Mouse (Mus musculus) forebrain, embryonic 10.5 days (tissue): Measurements from ENCODE around the gene Pfn3. TPM values are rescaled to one million over a fixed set of nuclear protein-coding genes. Genes with fewer than 3 reads are reported as not detected.

ENCODE experiments used
- DNase-seq: peaks from one replicate; pipeline ENCODE4 v3.0.0-alpha.2; 2017; ENCODE audit warnings: low spot score; ENCODE audit errors: extremely low spot score
- H3K27ac ChIP-seq: fragments of 300-500 bp; sonication (generic); 2 replicates; pipeline ENCODE4 v1.5.1; 2016; ENCODE audit warnings: mild to moderate bottlenecking
- H3K27me3 ChIP-seq: fragments of 300-500 bp; sonication (generic); 2 replicates; pipeline ENCODE4 v1.6.1; 2016; ENCODE audit warnings: mild to moderate bottlenecking; ENCODE audit not compliant: poor library complexity, severe bottlenecking
- H3K36me3 ChIP-seq: fragments of 300-500 bp; sonication (generic); replicated peaks from 2 replicates; pipeline ENCODE4 v1.6.1; 2016; ENCODE audit warnings: mild to moderate bottlenecking, moderate library complexity
- H3K4me1 ChIP-seq: fragments of 300-500 bp; sonication (generic); 2 replicates; pipeline ENCODE4 v1.6.1; 2016
- H3K4me3 ChIP-seq: fragments of 300-500 bp; sonication (generic); 2 replicates; pipeline ENCODE4 v1.5.1; 2016; ENCODE audit warnings: mild to moderate bottlenecking, moderate library complexity
- H3K9me3 ChIP-seq: fragments of 300-500 bp; sonication (generic); 2 replicates; pipeline ENCODE4 v1.6.1; 2016; ENCODE audit warnings: mild to moderate bottlenecking, moderate library complexity
- WGBS: fragments of 180-500 bp; shearing (Covaris S2); methylation state at CpG from one replicate; pipeline ENCODE4 v1.1.7; 2016; 5-methylcytosine and 5-hydroxymethylcytosine counted together
- microRNA-seq: library from miRNA; unstranded; fragments of <30 nt; microRNA quantifications from one replicate; pipeline ENCODE4, GENCODE M21; 2017
- polyA plus RNA-seq: library from polyadenylated mRNA; unstranded; fragments of >200 nt; fragmentation: Nextera tagmentation; extraction: Ambion mirVana; gene quantifications from 2 replicates; pipeline ENCODE4 v1.2.1, GENCODE M21; 2016

The Pfn3 gene
- polyA plus RNA-seq, 1 experiment from 2014 or later, result not detected

DNA sequence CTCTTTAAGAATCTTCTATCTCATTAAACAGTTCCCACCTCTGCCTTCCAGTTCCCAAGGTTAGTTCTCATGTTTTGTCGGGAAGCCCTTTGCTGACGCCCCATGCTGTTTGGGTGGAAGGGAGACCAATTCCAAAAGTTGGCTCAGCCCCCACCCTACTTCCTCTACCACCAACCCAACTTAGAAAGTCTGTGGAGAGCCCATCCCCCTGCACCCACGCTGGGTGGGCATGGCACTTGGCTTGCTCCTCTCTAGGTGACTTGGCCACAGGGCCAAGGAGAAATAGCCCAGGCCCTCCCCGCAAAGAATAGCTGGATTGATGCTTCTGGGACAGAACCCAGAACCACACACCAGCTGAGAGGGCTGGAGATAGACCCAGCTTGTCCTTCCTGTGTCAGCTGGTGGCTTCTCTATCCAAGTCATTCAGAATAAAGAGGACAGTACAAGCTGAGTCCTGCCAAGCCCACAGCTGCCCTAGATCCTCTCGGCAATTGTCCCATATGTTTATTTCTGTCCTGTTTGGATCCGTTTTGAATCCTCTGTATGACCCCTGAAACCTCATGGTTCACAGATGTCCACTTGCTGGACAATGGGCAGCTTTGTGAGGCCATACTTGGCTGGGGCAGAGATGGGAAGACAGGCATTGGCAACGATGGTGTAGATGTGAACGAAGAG is 43.9 kb downstream of the Pfn3 start:
- WGBS, result 72% methylated on average over 8 of the region's 8 CpGs
- Histone ChIP-seq H3K36me3 (no peaks in the 10 kb centered on the region), H3K27ac (no peak overlapping the region), H3K27me3 (peaks cover 34% of the 10 kb centered on the region), H3K9me3 (no peaks in the 10 kb centered on the region), H3K4me3 (no peak overlapping the region), H3K4me1 (no peaks in the 10 kb centered on the region)
- no peak for DNase-seq

DNA sequence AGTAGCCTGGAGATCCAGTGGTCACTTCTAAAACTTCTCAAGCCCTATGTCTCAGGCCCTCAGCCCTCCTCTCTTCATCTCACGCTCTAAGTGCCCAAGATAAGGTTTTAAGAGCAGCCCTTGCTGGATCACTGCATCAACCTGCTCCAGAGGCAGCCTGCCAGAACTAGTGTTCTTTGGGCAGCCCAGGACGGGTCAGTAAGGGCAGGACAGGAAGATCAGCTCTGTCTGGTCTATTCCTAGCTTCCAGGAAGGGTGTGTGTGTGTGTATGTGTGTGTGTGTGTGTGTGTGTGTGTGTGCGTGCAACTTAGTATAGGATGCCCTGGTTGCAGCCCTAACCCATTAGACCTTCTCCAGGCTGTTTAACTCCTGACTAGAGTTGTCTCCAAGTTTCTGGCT is 44.8 kb downstream of the Pfn3 start:
- H3K27me3 ChIP-seq, result peaks cover 25% of the 10 kb centered on the region
- DNase-seq, result no peak
- WGBS, result 67% methylated on average over 3 of the region's 3 CpGs
- no peaks in the 10 kb centered on the region for H3K36me3 ChIP-seq
- H3K4me3 ChIP-seq, result no peak overlapping the region
- no peaks in the 10 kb centered on the region for H3K4me1 ChIP-seq
- H3K9me3 ChIP-seq, result no peaks in the 10 kb centered on the region
- H3K27ac ChIP-seq, result no peak overlapping the region

DNA sequence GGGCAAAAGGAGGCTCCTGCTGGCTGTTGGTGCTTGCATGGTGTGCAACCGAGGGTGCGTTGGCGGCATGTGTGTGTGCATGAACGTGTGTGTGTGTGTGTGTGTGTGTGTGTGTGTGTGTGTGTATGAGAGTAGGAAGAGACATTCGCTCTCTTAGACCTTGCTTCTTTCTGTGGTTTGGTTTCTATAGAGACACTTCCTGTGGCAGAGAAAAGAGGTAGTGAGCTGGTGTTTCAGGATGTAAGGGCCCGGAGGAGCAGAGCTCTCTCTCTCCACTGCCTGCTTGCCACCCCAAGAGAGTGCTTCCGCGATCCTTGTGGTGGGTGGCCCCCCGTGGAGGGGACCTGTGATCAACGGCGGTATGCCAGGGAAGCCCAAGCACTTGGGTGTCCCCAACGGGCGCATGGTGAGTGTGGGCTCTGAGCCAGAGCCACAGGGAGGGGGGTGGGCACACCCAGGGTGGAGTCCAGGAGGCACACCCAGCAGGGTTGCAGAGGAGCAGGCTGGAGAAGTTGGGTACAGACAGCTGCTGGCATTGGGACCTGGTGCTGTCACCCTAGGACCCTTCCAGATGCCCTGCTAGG is 45.4 kb downstream of the Pfn3 start, which contains the start of gene Rgs14:
Gene Rgs14 (plus strand): TSS at position 202 of the 584 bp plus-strand sequence.
- DNase-seq, result no peak
- WGBS, result 70% methylated on average over 13 of the region's 13 CpGs
- no peak within 1 kb of the TSS for H3K27ac ChIP-seq
- H3K4me1 ChIP-seq, result no peaks in the 10 kb centered on the region
- no peaks in the 10 kb centered on the region for H3K9me3 ChIP-seq
- no peak within 1 kb of the TSS for H3K4me3 ChIP-seq
- H3K27me3 ChIP-seq, result peaks cover 21% of the 10 kb centered on the region
- no peaks in the 10 kb centered on the region for H3K36me3 ChIP-seq

DNA sequence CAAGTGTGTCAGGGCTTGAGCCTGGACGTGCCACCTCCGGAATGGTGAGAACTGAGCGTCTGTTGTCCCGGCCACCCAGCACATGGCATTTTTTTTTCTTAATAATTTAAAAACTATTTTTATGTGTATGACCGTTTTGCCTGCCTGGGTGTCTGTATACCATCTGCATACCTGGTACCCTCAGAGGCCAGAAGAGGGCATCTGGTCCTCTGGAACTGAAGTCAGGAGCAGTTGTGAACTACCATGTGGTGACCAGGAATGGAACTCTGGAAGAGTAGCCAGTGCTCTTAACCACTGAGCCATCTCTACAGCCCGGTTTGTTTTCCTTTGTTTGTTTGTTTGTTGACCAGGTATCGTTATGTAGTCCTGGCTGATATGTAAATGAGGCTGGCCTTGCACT is 46.6 kb downstream of the Pfn3 start:
- H3K36me3 ChIP-seq, result no peaks in the 10 kb centered on the region
- peaks cover 9% of the 10 kb centered on the region for H3K27me3 ChIP-seq
- no peak overlapping the region for H3K27ac ChIP-seq
- 83% methylated on average over 7 of the region's 7 CpGs for WGBS
- H3K4me1 ChIP-seq, result no peaks in the 10 kb centered on the region
- no peak overlapping the region for H3K4me3 ChIP-seq
- DNase-seq, result no peak
- H3K9me3 ChIP-seq, result no peaks in the 10 kb centered on the region

Small RNAs within 50 kb of the gene (microRNA-seq; reads per million reads assigned to microRNA genes)
- not detected for gene Mir6943

Other genes with a start within 250 kb of the Pfn3 start
- gene Nsd1, start 205.4 kb downstream of the Pfn3 start, polyA plus RNA-seq, result 66.8 and 70.1 TPM in 2 replicates
- 502 and 512 TPM in 2 replicates for gene Prelid1, start 94.7 kb downstream of the Pfn3 start, polyA plus RNA-seq
- 67.1 and 76.5 TPM in 2 replicates for gene Rab24, start 93.3 kb downstream of the Pfn3 start, polyA plus RNA-seq
- 23.0 and 28.5 TPM in 2 replicates for gene Mxd3, start 85.4 kb downstream of the Pfn3 start, polyA plus RNA-seq
- 97.8 and 100 TPM in 2 replicates for gene Lman2, start 52.4 kb downstream of the Pfn3 start, polyA plus RNA-seq
- gene Rgs14, start 45.5 kb downstream of the Pfn3 start, polyA plus RNA-seq, result 0.34 and 0.58 TPM in 2 replicates
- not detected in 2 replicates for gene Slc34a1, start 17.0 kb downstream of the Pfn3 start, polyA plus RNA-seq
- not detected in 2 replicates for gene F12, start 11.6 kb upstream of the Pfn3 start, polyA plus RNA-seq
- 44.8 and 51.1 TPM in 2 replicates for gene Grk6, start 29.8 kb upstream of the Pfn3 start, polyA plus RNA-seq
- gene Prr7, start 49.0 kb upstream of the Pfn3 start, polyA plus RNA-seq, result 0.75 and 0.88 TPM in 2 replicates
- gene Dbn1, start 72.9 kb upstream of the Pfn3 start, polyA plus RNA-seq, result 346 and 355 TPM in 2 replicates
- gene Pdlim7, start 98.4 kb upstream of the Pfn3 start, polyA plus RNA-seq, result 200 and 209 TPM in 2 replicates
- 3.3 and 4.2 TPM in 2 replicates for gene Dok3, start 114.1 kb upstream of the Pfn3 start, polyA plus RNA-seq
- gene Ddx41, start 121.4 kb upstream of the Pfn3 start, polyA plus RNA-seq, result 96.5 and 98.2 TPM in 2 replicates
- gene Fam193b, start 155.9 kb upstream of the Pfn3 start, polyA plus RNA-seq, result 55.6 and 57.8 TPM in 2 replicates
- 129 and 141 TPM in 2 replicates for gene Tmed9, start 158.5 kb upstream of the Pfn3 start, polyA plus RNA-seq
- gene B4galt7, start 184.7 kb upstream of the Pfn3 start, polyA plus RNA-seq, result 26.6 and 28.9 TPM in 2 replicates
- 51.6 and 54.5 TPM in 2 replicates for gene Caml, start 207.8 kb upstream of the Pfn3 start, polyA plus RNA-seq
- 44.1 and 48.0 TPM in 2 replicates for gene Ddx46, start 219.8 kb upstream of the Pfn3 start, polyA plus RNA-seq